Mouse (Mus musculus): ENCODE results near the gene Snorc.

Snorc gene

DNA sequence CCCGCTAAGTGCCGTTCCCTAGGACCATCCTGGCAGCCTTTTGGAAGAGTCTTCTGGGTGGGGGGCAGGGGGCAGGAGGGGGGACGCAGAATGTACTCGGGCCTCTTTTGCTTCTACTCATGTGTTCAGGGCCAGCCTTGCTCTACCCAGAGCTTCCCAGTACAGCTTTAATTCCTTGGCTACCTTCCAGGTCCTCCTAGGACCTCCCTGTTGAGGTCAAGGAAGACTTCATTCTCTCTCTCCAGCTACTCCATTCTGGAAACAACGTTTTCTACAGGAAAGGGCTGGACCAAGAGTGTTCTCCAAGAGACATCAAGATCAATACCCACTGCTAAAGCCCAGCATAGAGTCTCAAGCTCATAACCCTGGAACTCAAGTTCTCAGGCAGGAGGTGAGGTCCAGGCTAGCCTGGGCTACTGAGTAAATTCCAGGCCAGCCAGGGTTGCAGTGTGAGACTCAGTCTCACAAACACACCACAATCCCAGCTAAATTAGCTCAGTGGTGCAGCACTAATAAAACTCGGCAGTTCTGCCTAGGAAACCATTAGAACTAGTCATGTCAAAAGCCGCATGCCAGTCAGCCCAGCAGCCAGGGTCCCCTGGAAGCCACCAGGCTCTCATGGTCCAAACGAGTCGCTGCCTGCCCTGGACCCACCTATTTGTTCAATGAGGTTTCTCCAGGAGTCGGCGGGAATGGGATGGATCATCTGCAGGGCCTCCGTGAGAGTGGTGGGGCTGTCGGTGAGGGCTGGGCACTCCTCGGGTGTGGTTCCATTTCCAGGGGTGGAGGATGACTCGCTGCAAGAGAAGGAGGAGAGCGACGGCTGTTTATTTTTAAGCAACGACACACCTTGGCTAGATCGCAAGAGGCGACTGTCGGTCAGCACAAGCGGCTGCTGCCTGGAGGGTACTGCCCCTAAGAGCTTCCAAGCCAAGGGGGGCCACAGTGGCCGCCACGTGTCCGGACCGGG, 38.8 kb downstream of the Snorc start:
- in situ Hi-C loops (cut with MboI; ENCODE audit: unreplicated experiment in 2 of 2) = no loop called here

DNA sequence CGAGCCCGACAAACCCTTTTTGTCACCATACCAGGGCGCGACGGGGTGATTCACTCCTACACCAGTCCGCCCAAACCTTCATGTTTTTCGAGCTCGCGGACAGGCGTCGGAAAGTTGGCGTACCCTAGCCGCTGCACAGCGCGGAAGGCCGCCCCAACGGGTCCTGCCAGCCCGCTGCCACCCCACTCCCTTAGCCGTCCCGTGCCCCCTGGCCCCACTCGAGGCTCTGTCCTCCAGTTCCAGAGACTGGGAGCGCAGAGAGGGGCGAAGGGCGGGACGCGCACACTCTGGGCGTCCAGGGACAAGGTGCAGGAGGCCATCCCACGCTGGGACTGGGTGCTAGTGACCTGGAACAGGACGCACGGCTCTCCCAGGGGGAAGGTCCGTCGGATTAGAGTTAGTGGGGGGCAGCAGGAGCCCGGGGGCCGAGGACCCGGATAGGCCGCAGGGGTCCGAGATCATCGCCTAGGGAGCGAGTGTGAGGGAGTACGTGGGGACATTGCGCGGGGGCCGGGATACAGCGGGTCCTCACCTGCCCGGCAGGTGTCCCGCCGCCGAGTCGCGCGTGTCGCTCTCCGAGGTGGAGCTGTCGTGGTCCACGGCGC, 39.6 kb downstream of the Snorc start, which contains the start of gene Neu2:
Gene Neu2 (plus strand): TSS at position 329 of the 605 bp plus-strand sequence.
- in situ Hi-C loops (cut with MboI; ENCODE audit: unreplicated experiment in 2 of 2) = no loop called here

DNA sequence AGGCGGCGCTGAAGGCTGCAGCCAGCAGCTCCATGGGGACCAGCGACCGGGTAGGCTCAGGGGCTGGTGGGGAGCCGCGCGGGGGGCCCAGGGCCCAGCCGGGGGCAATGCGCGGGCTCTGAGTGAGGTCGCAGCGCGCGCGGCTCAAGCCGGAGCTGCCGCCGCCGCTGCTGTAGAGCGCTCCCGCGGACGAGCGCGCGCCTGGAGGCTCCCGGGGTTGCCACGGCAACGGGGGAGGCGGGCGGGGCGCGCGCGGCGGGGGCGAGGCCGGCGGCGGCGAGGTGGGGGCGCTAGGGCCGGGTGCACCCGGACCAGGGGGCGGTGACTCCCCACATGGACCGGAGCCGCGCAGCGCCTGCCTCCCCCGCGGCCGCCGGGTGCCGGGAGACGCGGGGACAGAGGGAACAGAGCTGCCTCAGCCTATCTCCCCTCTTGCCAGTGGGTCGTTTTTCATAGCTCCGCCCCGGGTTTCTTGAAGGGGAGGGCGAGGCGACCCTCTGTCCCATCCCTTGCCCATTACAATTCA, 40.2 kb downstream of the Snorc start:
- in situ Hi-C loops (cut with MboI; ENCODE audit: unreplicated experiment in 2 of 2) = no loop called here

DNA sequence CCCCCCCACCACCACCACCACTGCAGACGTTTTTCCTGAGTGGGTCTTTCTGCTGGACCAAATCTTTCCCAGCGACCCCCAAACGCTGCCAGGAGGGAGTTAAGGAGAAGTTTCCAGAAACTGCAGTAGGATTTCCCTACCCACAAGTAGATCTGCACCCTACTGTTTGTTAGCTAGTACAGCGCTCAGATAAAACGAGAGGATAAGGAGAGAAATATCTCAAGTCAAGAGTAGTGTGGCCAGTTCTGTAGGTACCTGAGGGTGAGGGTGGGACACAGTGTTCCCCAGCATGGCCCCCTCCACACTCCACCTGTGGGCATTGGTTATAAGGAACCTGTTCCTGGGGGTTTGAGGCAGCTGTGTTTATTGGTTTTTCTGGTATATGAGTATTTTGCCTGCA, 40.8 kb downstream of the Snorc start:
- in situ Hi-C loops (cut with MboI; ENCODE audit: unreplicated experiment in 2 of 2) = no loop called here

- in situ Hi-C loops (cut with MboI; ENCODE audit: unreplicated experiment in 2 of 2) = no loop called here
These were observed 50.4 kb downstream of the Snorc start for GRCm38 (mm10) chr1:87520467-87520866.

DNA sequence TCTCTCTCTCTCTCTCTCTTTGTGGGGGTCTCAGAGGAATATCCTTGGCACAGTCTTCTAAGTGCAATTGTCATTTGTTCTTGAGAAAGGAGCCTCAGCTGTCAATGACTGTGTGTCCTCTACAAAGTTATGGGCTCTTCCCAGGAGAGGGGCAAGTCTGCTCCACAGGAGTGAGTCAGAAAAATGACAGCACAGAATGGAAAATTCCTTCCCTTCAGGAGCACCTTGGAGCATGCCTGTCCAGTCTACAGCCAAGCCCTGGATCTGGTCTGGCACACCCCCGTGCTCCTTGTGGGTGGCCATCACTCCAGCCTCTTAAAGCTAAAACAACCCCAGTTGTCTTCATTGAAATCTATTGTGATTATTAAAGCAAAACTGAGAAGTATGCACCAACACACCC, 51.5 kb downstream of the Snorc start:
- in situ Hi-C loops (cut with MboI; ENCODE audit: unreplicated experiment in 2 of 2) = no loop called here

DNA sequence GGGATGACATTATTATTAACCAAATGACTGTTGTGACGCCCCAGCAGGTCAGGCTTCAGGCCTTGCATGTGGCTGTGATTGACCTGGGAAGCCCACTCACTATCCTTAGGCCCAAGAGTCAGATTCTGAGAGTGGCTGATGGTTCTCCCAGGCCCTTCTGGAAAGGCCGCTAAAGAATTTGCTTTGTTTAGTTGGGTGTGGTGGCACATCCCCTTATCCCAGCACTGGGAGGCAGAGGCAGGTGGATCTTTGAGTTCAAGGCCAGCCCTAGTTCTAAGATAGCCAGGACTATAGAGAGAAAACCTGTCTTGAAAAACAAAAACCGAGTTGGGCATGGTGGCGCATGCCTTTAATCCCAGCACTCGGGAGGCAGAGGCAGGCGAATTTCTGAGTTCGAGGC, 55.0 kb downstream of the Snorc start:
- in situ Hi-C loops (cut with MboI; ENCODE audit: unreplicated experiment in 2 of 2) = no loop called here

Measured in v-Abl transformed pro-B cells (cell line).